Mouse (Mus musculus): ENCODE data around the gene Nxph3. TPM values are rescaled to one million over a fixed set of nuclear protein-coding genes. Genes with fewer than 3 reads are reported as not detected.

Gene Nxph3
- polyA plus RNA-seq, 1 experiment from 2014 or later: 0.66 TPM

- no peaks in the 10 kb centered on the region for H3K9me3 ChIP-seq (ENCODE audit: control insufficient read depth, low read length)
- no peaks in the 10 kb centered on the region for H3K27me3 ChIP-seq (ENCODE audit: control insufficient read depth, insufficient read depth, low read length)
- H3K4me1 ChIP-seq (ENCODE audit: control insufficient read depth, insufficient read depth, low read length): no peaks in the 10 kb centered on the region
- no peak overlapping the region for H3K27ac ChIP-seq (ENCODE audit: low read depth, low read length)
- WGBS: 96% methylated on average over 2 of the region's 2 CpGs
- H3K4me3 ChIP-seq (ENCODE audit: low read depth, low read length): no peak overlapping the region
- H3K4me2 ChIP-seq (ENCODE audit: low read depth): no peak overlapping the region
- H3K36me3 ChIP-seq (ENCODE audit: control insufficient read depth, insufficient read depth, low read length): no peaks in the 10 kb centered on the region; the same call in 1 of the 2 replicates
- no peak for DNase-seq (ENCODE audit: low spot score)
- no peak for ATAC-seq (ENCODE audit: insufficient read depth, low FRiP score, low TSS enrichment)
- H3K9ac ChIP-seq (ENCODE audit: low read length): no peak overlapping the region
Measured at GRCm38 (mm10) chr11:95472942-95473341, 41.4 kb downstream of the Nxph3 start.

GRCm38 (mm10) chr11:95467731-95468130 lies 46.6 kb downstream of the Nxph3 start:
- Histone ChIP-seq H3K36me3 (ENCODE audit: control insufficient read depth, insufficient read depth, low read length) (no peaks in the 10 kb centered on the region; the same call in 1 of the 2 replicates), H3K27ac (ENCODE audit: low read depth, low read length) (no peak overlapping the region), H3K27me3 (ENCODE audit: control insufficient read depth, insufficient read depth, low read length) (no peaks in the 10 kb centered on the region), H3K4me2 (ENCODE audit: low read depth) (no peak overlapping the region), H3K4me1 (ENCODE audit: control insufficient read depth, insufficient read depth, low read length) (no peaks in the 10 kb centered on the region), H3K9ac (ENCODE audit: low read length) (no peak overlapping the region), H3K4me3 (ENCODE audit: low read depth, low read length) (no peak overlapping the region), H3K9me3 (ENCODE audit: control insufficient read depth, low read length) (no peaks in the 10 kb centered on the region)
- DNase-seq (ENCODE audit: low spot score) (no peak), ATAC-seq (ENCODE audit: insufficient read depth, low FRiP score, low TSS enrichment) (no peak)
- WGBS: 91% methylated on average over 1 of the region's 1 CpGs

GRCm38 (mm10) chr11:95462168-95462567 lies 52.2 kb downstream of the Nxph3 start:
- ATAC-seq (ENCODE audit: insufficient read depth, low FRiP score, low TSS enrichment) (no peak), DNase-seq (ENCODE audit: low spot score) (no peak)
- Histone ChIP-seq H3K9ac (ENCODE audit: low read length) (no peak overlapping the region), H3K4me3 (ENCODE audit: low read depth, low read length) (no peak overlapping the region), H3K27me3 (ENCODE audit: control insufficient read depth, insufficient read depth, low read length) (no peaks in the 10 kb centered on the region), H3K9me3 (ENCODE audit: control insufficient read depth, low read length) (no peaks in the 10 kb centered on the region), H3K36me3 (ENCODE audit: control insufficient read depth, insufficient read depth, low read length) (no peaks in the 10 kb centered on the region), H3K4me2 (ENCODE audit: low read depth) (no peak overlapping the region), H3K27ac (ENCODE audit: low read depth, low read length) (no peak overlapping the region), H3K4me1 (ENCODE audit: control insufficient read depth, insufficient read depth, low read length) (no peaks in the 10 kb centered on the region)
- 93% methylated on average over 3 of the region's 3 CpGs for WGBS

- Histone ChIP-seq H3K9ac (ENCODE audit: low read length) (no peak overlapping the region), H3K36me3 (ENCODE audit: control insufficient read depth, insufficient read depth, low read length) (no peaks in the 10 kb centered on the region), H3K27me3 (ENCODE audit: control insufficient read depth, insufficient read depth, low read length) (no peaks in the 10 kb centered on the region), H3K4me2 (ENCODE audit: low read depth) (no peak overlapping the region), H3K27ac (ENCODE audit: low read depth, low read length) (no peak overlapping the region), H3K4me3 (ENCODE audit: low read depth, low read length) (no peak overlapping the region), H3K4me1 (ENCODE audit: control insufficient read depth, insufficient read depth, low read length) (no peaks in the 10 kb centered on the region), H3K9me3 (ENCODE audit: control insufficient read depth, low read length) (no peaks in the 10 kb centered on the region)
- DNase-seq (ENCODE audit: low spot score): no peak
- no peak for ATAC-seq (ENCODE audit: insufficient read depth, low FRiP score, low TSS enrichment)
- 95% methylated on average over 2 of the region's 2 CpGs for WGBS
Measured at GRCm38 (mm10) chr11:95460872-95461271, 53.5 kb downstream of the Nxph3 start.

Other genes with a start within 250 kb of the Nxph3 start
- gene Kat7, start 204.3 kb downstream of the Nxph3 start, polyA plus RNA-seq (2014; fragmentation: Nextera tagmentation; extraction: Ambion mirVana): 86.8 and 87.9 TPM in 2 replicates
- gene Fam117a, start 177.6 kb downstream of the Nxph3 start, polyA plus RNA-seq (2014; fragmentation: Nextera tagmentation; extraction: Ambion mirVana): 11.8 and 12.2 TPM in 2 replicates
- 132 and 136 TPM in 2 replicates for gene Slc35b1, start 129.9 kb downstream of the Nxph3 start, polyA plus RNA-seq (2014; fragmentation: Nextera tagmentation; extraction: Ambion mirVana)
- gene Spop, start 100.5 kb downstream of the Nxph3 start, polyA plus RNA-seq (2014; fragmentation: Nextera tagmentation; extraction: Ambion mirVana): 132 and 137 TPM in 2 replicates
- 92.0 and 97.6 TPM in 2 replicates for gene Ngfr, start 73.2 kb upstream of the Nxph3 start, polyA plus RNA-seq (2014; fragmentation: Nextera tagmentation; extraction: Ambion mirVana)
- 226 and 230 TPM in 2 replicates for gene Phb, start 152.4 kb upstream of the Nxph3 start, polyA plus RNA-seq (2014; fragmentation: Nextera tagmentation; extraction: Ambion mirVana)
- gene Zfp652, start 198.1 kb upstream of the Nxph3 start, polyA plus RNA-seq (2014; fragmentation: Nextera tagmentation; extraction: Ambion mirVana): 11.9 and 12.3 TPM in 2 replicates
- 1.1 TPM in 2 replicates for gene B130006D01Rik, start 209.0 kb upstream of the Nxph3 start, polyA plus RNA-seq (2014; fragmentation: Nextera tagmentation; extraction: Ambion mirVana)

Measured in neural tube, embryonic 11.5 days (tissue).